Mouse (Mus musculus) liver, embryonic 11.5 days (tissue): ENCODE measurements around the gene Ets1. TPM values are rescaled to one million over a fixed set of nuclear protein-coding genes. Genes with fewer than 3 reads are reported as not detected.

ENCODE experiments used
- ATAC-seq: fragments of 200-750 bp; cut with Nextera tagmentation; replicated peaks from 2 replicates; pipeline ENCODE4 v1.8.0; 2017; ENCODE audit warnings: moderate number of reproducible peaks, mild to moderate bottlenecking, moderate TSS enrichment, moderate library complexity; ENCODE audit not compliant: low FRiP score
- DNase-seq: peaks from one replicate; pipeline ENCODE4 v3.0.0-alpha.2; 2017; ENCODE audit warnings: low spot score
- H3K27ac ChIP-seq: fragments of 300-500 bp; sonication (generic); 2 replicates; pipeline ENCODE4 v1.5.1; 2014; ENCODE audit warnings: mild to moderate bottlenecking, low read depth, low read length, control low read depth
- H3K27me3 ChIP-seq: fragments of 300-500 bp; sonication (generic); replicated peaks from 2 replicates; pipeline ENCODE4 v1.6.1; 2014; ENCODE audit warnings: low read length, mixed read lengths; ENCODE audit not compliant: control insufficient read depth, insufficient read depth
- H3K36me3 ChIP-seq: fragments of 300-500 bp; sonication (generic); 2 replicates; pipeline ENCODE4 v1.6.1; 2014; ENCODE audit warnings: mild to moderate bottlenecking, low read length, moderate library complexity, mixed read lengths; ENCODE audit not compliant: control insufficient read depth, insufficient read depth
- H3K4me1 ChIP-seq: fragments of 300-500 bp; sonication (generic); replicated peaks from 2 replicates; pipeline ENCODE4 v1.6.1; 2014; ENCODE audit warnings: low read length, mixed read lengths; ENCODE audit not compliant: control insufficient read depth, insufficient read depth
- H3K4me2 ChIP-seq: fragments of 300-500 bp; sonication (generic); 2 replicates; pipeline ENCODE4 v1.6.1; 2014; ENCODE audit warnings: mild to moderate bottlenecking, control low read depth, moderate library complexity
- H3K4me3 ChIP-seq: fragments of 300-500 bp; sonication (generic); 2 replicates; pipeline ENCODE4 v1.5.1; 2014; ENCODE audit warnings: low read depth, low read length, control low read depth
- H3K9ac ChIP-seq: fragments of 300-500 bp; sonication (generic); 2 replicates; pipeline ENCODE4 v1.6.1; 2014; ENCODE audit warnings: low read depth, low read length, control low read depth
- H3K9me3 ChIP-seq: fragments of 300-500 bp; sonication (generic); 2 replicates; pipeline ENCODE4 v1.6.1; 2016; ENCODE audit warnings: low read length, inconsistent platforms, mixed read lengths; ENCODE audit not compliant: control insufficient read depth
- WGBS: fragments of 180-500 bp; shearing (Covaris S2); extraction: QIAGEN DNeasy Blood & Tissue Kit; methylation state at CpG from one replicate; pipeline ENCODE4 v1.1.7; 2014; 5-methylcytosine and 5-hydroxymethylcytosine counted together
- polyA plus RNA-seq: library from polyadenylated mRNA; unstranded; fragments of >200 nt; fragmentation: Nextera tagmentation; extraction: Ambion mirVana; gene quantifications from 2 replicates; pipeline ENCODE4 v1.2.1, GENCODE M21; 2014

The Ets1 gene
- polyA plus RNA-seq: 31.4 and 35.8 TPM in 2 replicates

DNA sequence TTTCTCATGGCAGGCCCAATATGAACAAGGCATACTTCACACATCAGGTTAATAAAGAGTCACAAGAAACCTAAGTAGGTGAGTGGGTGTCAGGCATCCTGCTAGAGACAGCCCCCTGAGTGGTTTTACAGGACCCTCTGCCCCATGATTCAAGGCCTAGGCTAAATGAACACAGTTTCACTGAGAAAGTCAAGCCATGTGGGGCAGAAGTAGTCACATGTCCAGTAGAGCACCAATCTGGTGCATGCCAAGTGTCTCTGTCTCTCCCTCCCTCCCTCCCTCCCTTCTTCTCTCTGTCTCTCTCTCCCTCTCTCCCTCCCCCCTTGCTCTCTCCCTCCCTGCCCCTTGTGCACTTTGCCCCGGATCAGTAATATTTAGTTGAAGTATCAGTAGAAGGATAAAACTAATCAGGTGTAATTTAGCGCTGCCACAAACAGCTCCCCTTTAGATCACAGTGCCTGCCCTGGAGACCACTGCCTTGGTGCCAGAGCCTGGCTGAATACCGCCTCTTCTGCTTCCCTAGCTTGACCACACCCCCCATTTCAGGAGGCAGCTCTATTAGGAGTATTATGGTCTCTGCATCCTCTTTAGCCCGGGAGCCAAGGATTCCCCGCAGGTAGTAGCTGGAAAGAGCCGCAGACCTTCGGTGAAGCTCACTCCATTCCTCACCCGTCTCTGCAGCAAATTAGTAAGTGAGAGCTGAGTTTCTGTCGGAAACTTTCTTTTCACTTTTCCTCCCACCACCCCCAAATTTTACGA lies at the start of gene Ets1:
TSS of gene Ets1 (plus strand) at position 595 of the 759 bp plus-strand sequence.
- peak within 1 kb of the TSS; percentile 50 for H3K4me2 ChIP-seq
- H3K4me3 ChIP-seq: peak within 1 kb of the TSS; percentile 13; the same call in 1 of the 2 replicates

DNA sequence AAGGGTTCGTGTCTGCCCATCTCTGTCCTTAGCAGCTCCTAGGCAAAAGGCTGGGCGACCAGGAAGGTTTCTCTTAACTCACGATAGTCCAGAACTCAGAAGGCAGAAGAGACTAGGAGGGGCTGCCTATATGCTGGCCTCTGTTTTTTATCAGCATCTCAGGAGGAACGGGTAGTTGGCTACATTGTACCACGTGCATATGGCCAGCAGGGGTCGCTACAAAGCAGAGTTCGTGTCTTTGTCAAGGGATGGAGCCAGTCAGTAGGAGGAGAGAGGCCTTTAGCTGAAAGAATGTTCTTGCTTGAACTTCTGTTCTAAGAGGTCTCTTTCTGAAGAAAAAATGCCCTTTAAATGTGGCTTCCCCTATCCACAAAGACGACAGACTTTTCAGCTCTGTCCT lies 46.1 kb upstream of the Ets1 start:
- no peaks in the 10 kb centered on the region for H3K36me3 ChIP-seq
- no peak overlapping the region for H3K4me3 ChIP-seq
- no peaks in the 10 kb centered on the region for H3K9me3 ChIP-seq
- no peak overlapping the region for H3K27ac ChIP-seq
- DNase-seq (peak; percentile 75), ATAC-seq (peak; percentile 59)
- no peaks in the 10 kb centered on the region for H3K4me1 ChIP-seq
- 6% methylated on average over 8 of the region's 8 CpGs for WGBS
- no peak overlapping the region for H3K4me2 ChIP-seq
- no peak overlapping the region for H3K9ac ChIP-seq
- H3K27me3 ChIP-seq: no peaks in the 10 kb centered on the region

More for the DNA sequence above, at the start of gene Ets1:
- Histone ChIP-seq H3K27me3 (peaks cover 7% of the 10 kb centered on the region; the same call in 1 of the 2 replicates), H3K36me3 (no peaks in the 10 kb centered on the region), H3K27ac (no peak within 1 kb of the TSS), H3K9me3 (no peaks in the 10 kb centered on the region), H3K4me1 (no peaks in the 10 kb centered on the region), H3K9ac (no peak within 1 kb of the TSS)
- ATAC-seq (no peak), DNase-seq (peak; percentile 38)
- 2% methylated on average over 10 of the region's 10 CpGs for WGBS

DNA sequence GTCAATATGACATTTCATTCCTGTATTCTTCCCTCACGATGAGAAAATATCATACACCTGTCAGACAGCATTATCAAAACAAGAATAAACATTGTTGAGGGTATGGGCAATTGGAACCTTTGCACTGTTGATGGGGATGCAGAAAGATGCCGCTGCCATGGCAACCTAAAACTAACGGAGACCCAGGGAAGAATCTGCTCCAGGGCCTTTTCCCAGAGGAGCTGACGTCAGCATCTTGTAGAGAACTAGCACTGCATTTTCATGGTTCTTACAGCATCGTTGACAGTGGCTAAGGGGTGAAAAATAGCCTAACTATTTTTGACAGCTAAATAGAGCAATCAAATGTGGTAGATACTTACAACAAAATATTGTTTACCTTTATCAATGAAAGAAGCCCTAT lies 45.5 kb upstream of the Ets1 start:
- Histone ChIP-seq H3K4me2 (no peak overlapping the region), H3K27me3 (no peaks in the 10 kb centered on the region), H3K9me3 (no peaks in the 10 kb centered on the region), H3K27ac (no peak overlapping the region), H3K36me3 (no peaks in the 10 kb centered on the region), H3K4me1 (no peaks in the 10 kb centered on the region), H3K9ac (no peak overlapping the region), H3K4me3 (no peak overlapping the region)
- WGBS: 67% methylated on average over 5 of the region's 5 CpGs
- no peak for DNase-seq
- ATAC-seq: no peak

DNA sequence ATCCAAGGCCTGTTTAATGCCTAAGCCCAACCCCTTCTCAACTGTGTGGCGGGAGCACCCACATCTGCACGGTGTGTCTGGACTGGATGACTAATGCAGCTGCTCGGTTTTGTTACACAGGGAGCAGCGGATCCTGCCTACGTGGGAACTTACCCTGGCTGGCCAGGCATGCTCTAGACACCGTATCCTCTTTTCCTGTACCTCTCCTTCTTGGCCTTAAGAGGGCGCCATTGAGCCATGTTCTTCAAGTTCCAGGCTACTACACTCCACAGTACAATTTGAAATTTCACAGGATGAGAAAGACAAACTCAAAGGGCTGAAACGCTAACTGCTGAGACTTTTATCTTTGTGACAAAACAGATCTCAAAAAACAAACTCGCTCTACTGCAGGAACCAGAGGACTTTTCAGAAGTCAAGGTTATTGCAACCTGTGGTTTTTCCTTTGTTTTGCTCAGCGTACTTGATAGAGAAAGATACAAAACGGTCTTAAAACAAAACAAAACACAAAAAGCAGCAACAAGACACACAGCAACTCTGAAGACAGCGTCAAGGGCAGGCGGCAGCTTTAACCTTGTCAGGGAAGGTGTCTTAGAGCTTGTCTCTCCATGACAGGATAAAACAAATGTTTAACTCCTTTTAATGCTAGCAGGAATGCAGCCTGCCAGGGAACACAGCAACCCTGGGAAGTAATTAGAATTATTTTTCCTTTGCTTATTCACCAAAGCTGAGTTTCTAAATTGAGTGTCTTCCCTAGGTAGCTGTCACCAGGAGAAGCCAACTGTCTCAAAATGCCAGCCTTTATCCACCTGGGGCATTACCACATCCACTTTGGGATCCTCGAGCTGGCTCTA lies 44.1 kb upstream of the Ets1 start:
- no peaks in the 10 kb centered on the region for H3K4me1 ChIP-seq
- no peak overlapping the region for H3K9ac ChIP-seq
- H3K27me3 ChIP-seq: no peaks in the 10 kb centered on the region
- H3K4me2 ChIP-seq: no peak overlapping the region
- ATAC-seq (peak; percentile 80), DNase-seq (peak; percentile 48)
- H3K36me3 ChIP-seq: no peaks in the 10 kb centered on the region
- no peaks in the 10 kb centered on the region for H3K9me3 ChIP-seq
- no peak overlapping the region for H3K4me3 ChIP-seq
- no peak overlapping the region for H3K27ac ChIP-seq
- WGBS: 12% methylated on average over 14 of the region's 14 CpGs

DNA sequence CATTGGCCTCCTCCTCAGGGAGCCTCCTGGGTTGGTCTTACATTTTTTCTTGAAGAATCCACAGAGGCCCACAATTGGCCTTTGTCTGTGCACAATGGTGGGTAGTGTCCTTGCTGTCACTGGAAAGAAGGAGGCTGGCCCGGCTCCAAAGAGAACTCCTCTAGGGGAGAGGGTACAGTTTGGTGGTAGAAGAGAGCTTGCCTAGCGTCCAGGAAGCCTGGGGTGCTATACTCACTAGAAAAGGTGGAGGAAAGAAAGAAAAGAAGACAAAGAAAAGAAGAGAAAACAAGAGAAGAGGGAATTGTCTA lies 43.5 kb upstream of the Ets1 start:
- Histone ChIP-seq H3K27ac (no peak overlapping the region), H3K9ac (no peak overlapping the region), H3K27me3 (no peaks in the 10 kb centered on the region), H3K9me3 (no peaks in the 10 kb centered on the region), H3K4me3 (no peak overlapping the region), H3K4me1 (no peaks in the 10 kb centered on the region), H3K4me2 (no peak overlapping the region), H3K36me3 (no peaks in the 10 kb centered on the region)
- no peak for ATAC-seq
- no peak for DNase-seq
- 74% methylated on average over 2 of the region's 2 CpGs for WGBS

DNA sequence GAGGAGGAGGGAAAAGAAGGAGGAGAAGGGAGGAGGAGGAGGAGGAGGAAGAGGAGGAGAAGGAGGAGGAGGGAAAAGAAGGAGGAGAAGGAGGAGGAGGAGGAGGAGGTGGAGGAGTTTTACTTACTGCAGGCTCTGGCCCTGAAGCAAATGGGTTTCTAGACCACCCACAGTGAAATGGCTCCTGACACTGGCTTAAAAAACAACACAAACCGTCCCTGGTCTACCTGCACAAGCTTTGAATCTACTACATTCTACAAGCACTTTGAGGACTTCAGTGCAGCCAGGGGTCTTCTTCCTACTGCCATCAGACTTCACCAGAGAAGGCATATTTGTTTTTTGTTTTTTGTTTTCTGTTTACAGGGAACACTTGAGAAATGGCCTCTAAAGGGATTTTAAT lies 42.2 kb upstream of the Ets1 start:
- Histone ChIP-seq H3K36me3 (no peaks in the 10 kb centered on the region), H3K4me3 (no peak overlapping the region), H3K27ac (no peak overlapping the region), H3K9ac (no peak overlapping the region), H3K4me2 (no peak overlapping the region), H3K4me1 (no peaks in the 10 kb centered on the region), H3K9me3 (no peaks in the 10 kb centered on the region), H3K27me3 (no peaks in the 10 kb centered on the region)
- no peak for ATAC-seq
- no peak for DNase-seq
- WGBS: 24% methylated on average over 1 of the region's 1 CpGs

DNA sequence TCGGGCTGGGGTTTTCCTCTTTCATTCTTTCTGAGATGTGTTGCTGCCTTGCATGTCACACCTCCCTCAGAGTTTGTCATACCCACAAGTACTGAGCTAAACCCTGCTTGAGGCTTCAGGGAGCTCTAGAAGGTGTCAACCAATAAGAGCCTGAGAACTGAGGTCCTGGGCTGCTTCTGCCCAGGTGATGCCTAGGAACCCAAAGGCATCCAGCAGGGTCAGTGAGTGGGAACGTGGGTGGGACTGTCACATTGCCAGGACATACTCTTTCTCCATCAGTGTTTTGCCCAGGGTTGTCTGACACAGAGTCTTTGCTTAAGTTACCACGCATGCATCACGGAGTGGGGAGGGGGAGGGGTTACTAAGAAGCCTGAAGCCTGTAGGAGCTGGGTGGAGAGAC lies 41.7 kb upstream of the Ets1 start:
- Histone ChIP-seq H3K4me3 (no peak overlapping the region), H3K27ac (no peak overlapping the region), H3K4me2 (no peak overlapping the region), H3K4me1 (no peaks in the 10 kb centered on the region), H3K36me3 (no peaks in the 10 kb centered on the region), H3K27me3 (no peaks in the 10 kb centered on the region), H3K9me3 (no peaks in the 10 kb centered on the region), H3K9ac (no peak overlapping the region)
- WGBS: 39% methylated on average over 4 of the region's 4 CpGs
- ATAC-seq: no peak
- DNase-seq: no peak

DNA sequence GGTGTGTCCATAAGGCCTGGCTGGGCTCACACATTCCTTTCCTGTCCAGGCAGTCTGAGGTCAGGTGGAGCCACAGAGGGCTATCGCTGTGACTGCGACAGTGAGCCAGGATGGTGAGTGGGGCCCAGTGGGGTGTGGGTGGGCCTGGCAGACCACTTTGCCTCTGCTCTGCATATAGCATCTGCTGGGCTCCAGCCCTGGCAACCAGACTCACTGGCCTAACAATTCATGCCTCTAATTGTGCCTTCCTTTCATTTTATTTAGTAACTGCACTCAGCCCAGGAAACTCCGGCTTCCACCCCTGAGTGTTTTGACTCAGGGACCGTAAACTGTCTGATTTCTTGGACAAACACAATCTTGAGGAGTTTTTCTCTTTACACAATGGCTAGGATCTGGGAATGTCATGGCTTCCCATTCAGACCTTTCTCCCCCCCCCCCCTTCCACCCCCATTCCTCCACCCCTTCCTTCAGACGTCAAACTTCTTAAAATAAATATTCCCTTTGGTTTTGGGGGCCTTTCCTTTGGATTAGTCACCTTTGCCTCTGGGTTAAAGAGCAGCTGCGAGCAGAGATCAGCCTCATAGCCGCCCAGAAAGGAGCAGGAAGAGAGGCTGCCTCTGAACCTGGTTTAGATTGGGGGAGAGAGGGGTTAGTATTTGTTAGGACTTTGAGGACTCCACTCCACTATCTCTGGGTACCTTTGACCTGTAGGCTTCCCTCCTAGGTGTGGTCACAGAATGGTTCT lies 40.8 kb upstream of the Ets1 start:
- H3K27ac ChIP-seq: no peak overlapping the region
- H3K9me3 ChIP-seq: no peaks in the 10 kb centered on the region
- no peaks in the 10 kb centered on the region for H3K4me1 ChIP-seq
- no peaks in the 10 kb centered on the region for H3K27me3 ChIP-seq
- H3K36me3 ChIP-seq: no peaks in the 10 kb centered on the region
- 65% methylated on average over 7 of the region's 7 CpGs for WGBS
- ATAC-seq (no peak), DNase-seq (no peak)
- H3K4me3 ChIP-seq: no peak overlapping the region
- H3K9ac ChIP-seq: no peak overlapping the region
- H3K4me2 ChIP-seq: no peak overlapping the region
